Mouse (Mus musculus) G1E (cell line): ENCODE measurements around the gene Zan.

Source experiments
- CTCF ChIP-seq: IDR thresholded peaks from 2 replicates; pipeline ENCODE4 v1.5.1; 2012; ENCODE audit warnings: low read depth, low read length, inconsistent platforms, mixed read lengths
- GATA1 ChIP-seq: IDR thresholded peaks from 2 replicates; pipeline ENCODE4 v1.6.1; 2012; ENCODE audit warnings: borderline replicate concordance, low read length, inconsistent platforms, mixed read lengths
- POLR2AphosphoS5 ChIP-seq: IDR thresholded peaks from 2 replicates; pipeline ENCODE4 v1.6.1; 2012; ENCODE audit warnings: low read depth, low read length, inconsistent platforms; ENCODE audit not compliant: insufficient replicate concordance

- no peak for TF ChIP-seq CTCF
- no peak for TF ChIP-seq GATA1
- TF ChIP-seq POLR2AphosphoS5: no peak
Measured at GRCm38 (mm10) chr5:137440216-137440855, 36.5 kb downstream of the Zan start.
